Mouse (Mus musculus) adrenal gland, postnatal 25 days (tissue): ENCODE measurements around the gene Lamtor3. TPM values are rescaled to one million over a fixed set of nuclear protein-coding genes. Genes with fewer than 3 reads are reported as not detected.
A peak's percentile ranks its signal among the peaks of the same experiment; 100 is the strongest.
"Not testable (repeated sequence)": the region's sequence is repeated elsewhere in the genome, so short reads cannot be mapped to it uniquely, and the experiment has no call there.

ENCODE experiments used
- DNase-seq: peaks from one replicate; pipeline ENCODE4 v3.0.0; 2021; ENCODE audit warnings: mixed read lengths
- long read RNA-seq: library from polyadenylated mRNA; stranded (forward); transcript quantifications from one replicate; pipeline ENCODE4 v2.0.0, GENCODE M21; 2021
- total RNA-seq: library from RNA; stranded (reverse); gene quantifications from 2 replicates; pipeline ENCODE4 v1.2.3, GENCODE M21; 2021

Gene Lamtor3
- 65.6 and 71.3 TPM in 2 replicates for total RNA-seq
- long read RNA-seq, transcript Lamtor3-201 (7 exons, 1,295 nt): major isoform, 66 of 76 reads
- long read RNA-seq, partial matches to known transcripts: 7 of 76 reads
- long read RNA-seq, other reads (novel, unspliced or antisense): 3 of 76 reads

GRCm38 (mm10) chr3:137918172-137918931 lies at the start of gene Lamtor3:
Lamtor3 (plus strand) TSS chr3:137918506.
- DNase-seq: peak; percentile 92

GRCm38 (mm10) chr3:137869395-137869794 lies 48.9 kb upstream of the Lamtor3 start:
- DNase-seq: no peak

GRCm38 (mm10) chr3:137879313-137879712 lies 39.0 kb upstream of the Lamtor3 start:
- DNase-seq: no peak

- DNase-seq: no peak
These were observed 38.1 kb upstream of the Lamtor3 start for GRCm38 (mm10) chr3:137880109-137880748.

- no peak for DNase-seq
These were observed 37.2 kb upstream of the Lamtor3 start for GRCm38 (mm10) chr3:137881093-137881492.

- DNase-seq: no peak
These were observed 30.3 kb upstream of the Lamtor3 start for GRCm38 (mm10) chr3:137887961-137888360.

- no peak for DNase-seq
These were observed 27.2 kb upstream of the Lamtor3 start for GRCm38 (mm10) chr3:137891089-137891488.

- DNase-seq: no peak
These were observed 26.2 kb upstream of the Lamtor3 start for GRCm38 (mm10) chr3:137892118-137892517.

GRCm38 (mm10) chr3:137893789-137894188 lies 24.5 kb upstream of the Lamtor3 start:
- DNase-seq: no peak

- no peak for DNase-seq
These were observed 23.1 kb upstream of the Lamtor3 start for GRCm38 (mm10) chr3:137895196-137895595.

- no peak for DNase-seq
These were observed 21.9 kb upstream of the Lamtor3 start for GRCm38 (mm10) chr3:137896386-137896785.

GRCm38 (mm10) chr3:137896867-137897266 lies 21.4 kb upstream of the Lamtor3 start:
- no peak for DNase-seq

- no peak for DNase-seq
These were observed 20.6 kb upstream of the Lamtor3 start for GRCm38 (mm10) chr3:137897685-137898084.

GRCm38 (mm10) chr3:137900149-137900548 lies 18.2 kb upstream of the Lamtor3 start:
- DNase-seq: peak; percentile 57

- DNase-seq: no peak
These were observed 5.2 kb upstream of the Lamtor3 start for GRCm38 (mm10) chr3:137913093-137913492.

GRCm38 (mm10) chr3:137914567-137914966 lies 3.7 kb upstream of the Lamtor3 start:
- DNase-seq: not testable (repeated sequence)

- DNase-seq: no peak
These were observed 573 bp upstream of the Lamtor3 start for GRCm38 (mm10) chr3:137917694-137918171.

- DNase-seq: no peak
These were observed 616 bp downstream of the Lamtor3 start for GRCm38 (mm10) chr3:137918932-137919311.

- DNase-seq: no peak
These were observed 1.1 kb downstream of the Lamtor3 start for GRCm38 (mm10) chr3:137919398-137919797.

- DNase-seq: no peak
These were observed 2.3 kb downstream of the Lamtor3 start for GRCm38 (mm10) chr3:137920594-137920993.

- no peak for DNase-seq
These were observed 8.7 kb downstream of the Lamtor3 start for GRCm38 (mm10) chr3:137927010-137927409.

- no peak for DNase-seq
These were observed 11.6 kb downstream of the Lamtor3 start for GRCm38 (mm10) chr3:137929940-137930339.

- DNase-seq: no peak
These were observed 14.4 kb downstream of the Lamtor3 start for GRCm38 (mm10) chr3:137932748-137933147.
